Mouse (Mus musculus): ENCODE data around the gene Fibin.

Fibin gene

DNA sequence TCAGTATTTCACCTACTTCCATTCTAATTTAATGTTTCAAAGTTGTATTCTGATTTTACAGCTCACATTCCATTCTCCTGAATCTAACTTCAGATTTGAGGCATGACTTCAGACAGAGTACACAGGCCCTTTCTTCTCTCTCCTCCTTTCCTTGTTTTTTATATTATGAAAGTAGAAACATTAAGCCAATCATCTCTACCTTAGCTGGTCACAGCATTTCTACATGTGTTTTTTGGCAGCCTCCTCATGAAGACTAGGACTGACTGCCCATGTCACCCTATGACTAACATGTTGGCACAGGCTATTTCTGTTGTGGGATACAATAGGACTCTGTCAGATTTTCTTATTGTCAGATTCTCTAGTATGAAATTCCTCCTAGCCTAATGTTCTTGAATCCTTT is 34.0 kb downstream of the Fibin start:
- TF ChIP-seq GATA4 (IDR thresholded peaks at IDR 0.05; ENCODE audit: insufficient replicate concordance, low read length) = no peak

DNA sequence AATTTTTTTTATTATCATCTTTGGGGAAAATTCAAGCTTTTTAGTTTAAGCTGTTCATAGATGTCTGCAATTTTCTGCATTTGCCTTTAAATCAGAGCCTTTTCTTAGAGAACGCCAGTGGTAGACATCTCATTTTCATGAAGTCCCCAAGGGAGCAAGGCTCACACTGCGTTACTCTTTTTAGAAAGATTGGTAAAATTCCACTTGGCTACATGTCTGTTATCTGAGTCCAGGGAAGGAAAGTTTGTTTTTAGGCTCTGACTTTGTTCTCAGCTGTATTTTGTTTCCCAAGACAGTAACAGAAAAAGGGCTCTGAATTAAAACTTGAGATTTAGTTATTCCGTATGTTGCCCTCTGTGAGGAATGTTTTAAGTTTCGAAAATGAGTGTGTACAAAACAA is 43.0 kb downstream of the Fibin start:
- no peak for TF ChIP-seq GATA4 (IDR thresholded peaks at IDR 0.05; ENCODE audit: insufficient replicate concordance, low read length)

DNA sequence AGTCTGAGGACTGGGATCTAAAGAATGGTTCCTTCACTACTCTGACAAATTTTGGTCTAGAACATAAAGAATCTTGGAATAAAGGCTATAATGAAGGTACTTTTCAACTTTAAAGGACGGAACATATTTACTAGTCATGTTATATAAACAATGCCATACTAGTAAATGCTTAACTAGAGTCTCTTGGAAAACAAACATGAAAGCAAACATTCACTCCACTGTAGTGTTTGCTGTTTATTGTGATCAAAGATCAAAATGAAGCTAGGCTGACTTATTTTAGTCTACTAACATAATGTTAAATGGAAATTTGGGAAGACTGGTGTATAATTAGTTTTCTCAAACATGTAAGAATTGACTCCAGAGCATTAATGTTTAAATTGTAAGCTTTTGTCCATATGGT is 43.7 kb downstream of the Fibin start:
- no peak for TF ChIP-seq GATA4 (IDR thresholded peaks at IDR 0.05; ENCODE audit: insufficient replicate concordance, low read length)

DNA sequence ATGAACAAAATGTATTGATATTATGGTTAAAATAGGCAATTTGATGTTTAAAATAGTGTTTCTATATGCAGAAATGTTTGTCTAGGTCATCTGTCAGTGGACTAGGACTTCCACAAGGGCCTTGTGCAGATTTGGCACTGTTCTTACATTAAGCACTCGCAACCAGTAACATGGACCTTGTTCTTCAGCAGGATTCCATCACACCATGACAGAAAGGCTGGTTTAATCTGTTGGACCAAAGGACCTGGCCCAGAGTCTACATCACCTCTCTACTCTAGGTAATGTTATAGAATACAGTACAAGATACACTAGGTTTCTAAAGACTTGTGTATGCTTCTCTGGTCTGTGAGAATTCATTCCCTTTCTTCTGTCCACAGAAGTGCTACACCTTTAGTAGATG is 44.3 kb downstream of the Fibin start:
- TF ChIP-seq GATA4 (IDR thresholded peaks at IDR 0.05; ENCODE audit: insufficient replicate concordance, low read length) = no peak

DNA sequence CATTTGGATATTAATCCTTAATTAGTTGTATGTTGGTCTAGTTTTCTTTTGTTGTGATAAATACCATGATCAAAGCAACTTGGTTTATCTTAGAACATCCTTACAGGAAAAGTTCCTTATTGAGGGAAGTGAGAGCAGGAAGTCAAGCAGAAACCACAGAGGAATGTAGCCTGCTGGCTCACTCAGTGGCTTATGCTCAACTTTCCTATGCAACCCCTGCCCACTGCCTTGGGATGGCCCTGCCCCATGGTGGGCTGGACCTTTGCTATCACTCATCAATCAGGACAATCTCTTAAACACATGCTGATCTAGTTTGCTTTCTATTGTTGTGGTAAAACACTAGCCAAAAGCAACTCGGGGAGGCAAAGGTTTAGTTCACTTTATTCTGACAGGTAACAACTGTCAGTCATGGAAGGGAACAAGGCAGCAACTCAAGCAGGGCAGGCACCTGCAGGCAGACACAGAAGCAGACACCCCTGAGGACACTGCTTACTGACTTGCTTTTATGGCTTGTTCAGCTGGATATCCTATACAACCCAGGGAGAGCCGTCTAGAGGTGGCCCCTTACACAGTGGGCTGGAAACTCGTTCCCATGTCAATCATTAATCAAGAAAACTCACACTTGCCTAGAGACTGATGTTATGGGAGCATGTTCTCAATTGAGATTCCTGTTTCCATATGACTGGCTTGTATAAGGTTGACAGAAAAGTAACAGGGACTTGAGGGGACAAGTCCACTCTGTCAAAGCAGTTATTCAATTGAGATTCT is 46.7 kb downstream of the Fibin start:
- TF ChIP-seq GATA4 (IDR thresholded peaks at IDR 0.05; ENCODE audit: insufficient replicate concordance, low read length) = no peak

DNA sequence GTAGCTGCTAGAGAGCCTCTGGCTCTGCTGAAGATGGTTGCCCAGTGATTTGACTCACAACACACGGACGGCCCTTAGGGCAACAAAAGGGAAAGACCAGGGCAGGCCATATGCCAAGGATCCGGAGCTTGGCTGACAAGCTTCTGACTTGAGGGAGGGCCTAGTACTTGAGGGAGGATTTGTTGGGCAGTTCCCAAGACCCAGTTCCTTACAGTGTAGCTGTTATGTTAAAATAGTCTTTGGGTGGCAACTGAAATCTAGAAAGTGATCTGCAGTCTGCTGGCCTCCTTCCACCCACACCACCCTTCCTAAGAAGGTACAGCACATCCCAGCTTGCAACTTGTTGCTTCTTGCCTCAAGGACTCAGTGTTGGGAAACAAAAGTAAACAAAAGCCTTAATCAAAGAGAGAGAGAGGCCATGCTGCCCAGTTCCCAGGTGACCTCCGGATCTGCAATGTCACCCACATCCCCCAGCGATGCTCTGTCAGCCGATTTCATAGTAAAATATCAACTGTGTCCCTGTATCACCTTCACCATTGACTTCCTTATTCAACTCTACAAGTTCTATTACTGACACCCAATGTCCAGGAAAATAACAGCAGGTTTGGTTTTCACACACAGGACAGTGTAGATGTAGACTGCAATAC is 48.4 kb downstream of the Fibin start, which contains the start of gene Bbox1:
TSS of gene Bbox1 (minus strand) at position 52 of the 647 bp plus-strand sequence.
- TF ChIP-seq GATA4 (IDR thresholded peaks at IDR 0.05; ENCODE audit: insufficient replicate concordance, low read length) = no peak; the same call in 1 of the 2 replicates

DNA sequence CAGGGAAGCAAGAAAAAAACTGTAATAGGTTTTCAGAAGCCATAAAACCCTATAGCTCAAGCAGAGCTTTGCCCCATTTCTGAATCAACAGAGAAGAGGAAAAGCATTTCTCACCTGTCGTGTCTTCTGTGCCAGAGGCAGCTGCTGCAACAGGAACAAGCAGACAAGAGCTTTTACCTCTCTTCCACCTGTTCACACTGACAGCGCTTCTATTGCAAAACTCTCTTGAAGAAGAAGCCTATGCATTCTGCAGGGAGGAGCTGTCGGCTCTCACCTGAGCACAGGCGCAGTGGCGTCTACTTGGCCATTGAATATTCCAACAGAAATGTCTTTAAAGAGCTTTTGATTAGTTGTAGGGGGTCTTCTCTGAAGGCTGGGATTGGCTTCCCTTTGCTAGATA is 48.9 kb downstream of the Fibin start:
- no peak for TF ChIP-seq GATA4 (IDR thresholded peaks at IDR 0.05; ENCODE audit: insufficient replicate concordance, low read length)

DNA sequence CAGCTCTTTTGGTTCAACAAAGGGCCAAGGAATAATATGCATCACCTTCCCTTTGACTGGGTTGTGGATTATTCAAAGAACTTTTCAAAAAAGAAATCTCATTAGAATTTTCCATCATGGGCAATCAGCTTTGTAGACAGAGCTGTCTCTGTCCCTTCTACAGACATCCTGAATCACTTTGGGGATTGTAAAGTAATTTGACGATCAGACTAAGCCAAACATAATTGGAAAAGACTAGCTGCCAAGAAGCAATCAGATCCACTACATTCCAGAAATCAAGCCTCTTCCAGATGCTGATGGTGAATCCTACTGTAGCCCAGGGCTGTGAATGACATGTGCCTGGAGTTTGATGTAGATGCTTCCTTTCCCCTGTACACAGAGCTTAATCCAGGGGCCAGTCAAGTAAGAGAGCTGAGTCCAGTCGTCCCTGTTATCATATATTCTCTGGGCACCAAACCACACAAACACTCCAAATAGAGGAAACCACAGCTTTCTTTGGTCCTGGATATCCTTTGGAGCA is 49.6 kb downstream of the Fibin start:
- TF ChIP-seq GATA4 (IDR thresholded peaks at IDR 0.05; ENCODE audit: insufficient replicate concordance, low read length) = no peak
